17 mouse cellular contexts compared by ENCODE assay signal in genomic region chr8:125097140-125097539, GRCm38 (mm10).
"Had no signal": no experiment of that assay in that cellular context is flagged by ENCODE, and none has a peak within 500 bp of the region (broad histone marks: within the 10 kb centered on the region; RNA-seq: fewer than 3 reads in every experiment).

No protein-coding gene starts in this region.

- H3K27me3 ChIP-seq: neural tube, embryonic 12.5 days; neural tube, embryonic 13.5 days; neural tube, embryonic 15.5 days; stomach, embryonic 15.5 days had no signal

- H3K4me3 ChIP-seq: neural tube, embryonic 12.5 days; neural tube, embryonic 13.5 days; neural tube, embryonic 15.5 days; stomach, embryonic 15.5 days had no signal

- H3K36me3 ChIP-seq: neural tube, embryonic 12.5 days; neural tube, embryonic 13.5 days; neural tube, embryonic 15.5 days; stomach, embryonic 15.5 days had no signal

- H3K4me1 ChIP-seq: neural tube, embryonic 12.5 days; neural tube, embryonic 13.5 days; neural tube, embryonic 15.5 days; stomach, embryonic 15.5 days had no signal

- H3K4me2 ChIP-seq: neural tube, embryonic 12.5 days; neural tube, embryonic 13.5 days; neural tube, embryonic 15.5 days; stomach, embryonic 15.5 days had no signal

- DNase-seq: retina, postnatal 1 day; right cerebral cortex, adult 18-20 months; right cerebral cortex, postnatal 14 days; right cerebral cortex, postnatal 25 days; right cerebral cortex, postnatal 4 days; spleen, adult 18-20 months; thymus, adult 18-20 months; thymus, adult 2 months; thymus, postnatal 14 days; thymus, postnatal 25 days; thymus, postnatal 36 days; thymus, postnatal 4 days had no signal

- H3K27ac ChIP-seq: neural tube, embryonic 12.5 days; neural tube, embryonic 13.5 days; neural tube, embryonic 15.5 days; stomach, embryonic 15.5 days; stomach, postnatal 0 days had no signal

- H3K9me3 ChIP-seq: neural tube, embryonic 12.5 days; neural tube, embryonic 13.5 days; neural tube, embryonic 15.5 days; stomach, embryonic 15.5 days had no signal

- H3K9ac ChIP-seq: neural tube, embryonic 12.5 days; neural tube, embryonic 13.5 days; neural tube, embryonic 15.5 days; stomach, embryonic 15.5 days had no signal
